Mouse (Mus musculus) heart, postnatal 14 days (tissue): Measurements from ENCODE around the gene Olfr1128. TPM values are rescaled to one million over a fixed set of nuclear protein-coding genes. Genes with fewer than 3 reads are reported as not detected.
A peak's percentile ranks its signal among the peaks of the same experiment; 100 is the strongest.
"Not testable (repeated sequence)": the region's sequence is repeated elsewhere in the genome, so short reads cannot be mapped to it uniquely, and the experiment has no call there.

Experiments
- DNase-seq, 2 experiments: peaks; one replicate each; pipeline ENCODE4 v3.0.0; 2021 to 2022
- intact Hi-C: fragments of 180-260 bp; cut with DNase I; formaldehyde crosslinking; loops from one replicate; pipeline ENCODE4 v1.15.1; 2025
- long read RNA-seq, 2 experiments: library from polyadenylated mRNA; stranded (forward); transcript quantifications; one replicate each; pipeline ENCODE4 v2.0.0; 2021
- total RNA-seq, 2 experiments: library from RNA; stranded (reverse); gene quantifications; 2 replicates each; pipeline ENCODE4 v1.2.3; 2021

Gene Olfr1128
- not detected for total RNA-seq
- long read RNA-seq, experiment 1 = 0 reads
- long read RNA-seq, experiment 2 = 0 reads

DNA sequence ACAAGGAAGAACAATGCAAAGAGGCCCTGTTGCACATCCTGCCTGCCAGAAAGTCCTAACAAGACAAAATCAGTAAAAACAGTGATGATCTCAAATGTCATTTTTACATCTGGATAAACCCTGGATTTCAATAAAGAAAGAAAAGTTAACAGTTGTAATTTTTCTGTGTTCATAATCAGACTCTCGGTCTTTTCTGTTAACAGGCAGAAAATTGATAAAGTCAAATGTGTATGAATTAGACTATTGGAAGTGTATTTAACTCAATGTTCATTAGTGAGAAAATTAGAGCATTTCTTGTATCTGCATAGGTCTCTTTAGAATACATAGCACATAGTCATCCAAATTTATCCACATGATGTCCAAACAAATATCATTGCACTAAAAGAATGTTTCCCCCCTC is at the start of gene Olfr1128:
Gene Olfr1128, minus strand, starts transcription at position 101 of the 400 bp plus-strand sequence.
- DNase-seq = no peak
- intact Hi-C loops = no loop called here

DNA sequence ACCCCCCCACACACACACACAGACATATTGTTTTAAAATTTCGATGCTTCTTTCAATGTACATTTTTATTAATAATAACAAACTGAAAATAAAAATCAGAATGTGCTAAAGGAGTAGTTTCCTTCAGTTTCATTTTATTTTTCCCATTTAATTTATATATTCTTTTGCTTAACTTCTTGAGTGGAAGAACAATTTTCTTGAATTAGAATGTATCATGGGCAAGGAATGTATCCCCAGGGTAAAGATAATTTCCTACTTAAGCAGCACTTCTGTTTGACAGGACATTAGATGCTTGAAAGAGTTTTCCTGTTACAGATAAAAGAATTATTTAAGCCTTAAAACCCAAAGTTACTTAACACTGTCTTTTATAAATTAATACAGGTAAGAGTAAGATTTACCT is 28.3 kb upstream of the Olfr1128 start, which contains the start of gene Olfr1129:
Gene Olfr1129, plus strand, starts transcription at position 301 of the 400 bp plus-strand sequence.
- DNase-seq, intact Hi-C loops: not testable (repeated sequence)

DNA sequence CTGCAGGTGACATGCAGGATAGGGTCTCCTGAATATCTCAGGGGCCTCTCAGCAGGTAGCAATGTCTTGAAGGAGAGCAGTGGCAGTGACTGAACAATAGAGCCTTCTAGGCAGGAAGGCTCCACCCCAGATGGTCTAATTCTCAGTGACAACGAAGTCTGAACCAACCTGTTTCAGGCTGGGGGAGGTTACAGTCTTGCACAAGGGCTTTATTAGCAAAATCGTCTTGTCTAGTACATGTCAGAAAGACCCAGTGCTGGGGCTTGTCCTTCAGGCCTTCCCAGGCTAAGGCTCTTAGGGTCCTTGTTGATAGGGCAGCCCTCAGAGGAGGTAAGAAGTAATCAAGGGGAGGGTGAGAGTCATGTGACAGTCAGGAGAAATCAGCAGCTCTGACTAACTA is 10.5 kb downstream of the Olfr1128 start:
- intact Hi-C loops = no loop called here
- no peak for DNase-seq

DNA sequence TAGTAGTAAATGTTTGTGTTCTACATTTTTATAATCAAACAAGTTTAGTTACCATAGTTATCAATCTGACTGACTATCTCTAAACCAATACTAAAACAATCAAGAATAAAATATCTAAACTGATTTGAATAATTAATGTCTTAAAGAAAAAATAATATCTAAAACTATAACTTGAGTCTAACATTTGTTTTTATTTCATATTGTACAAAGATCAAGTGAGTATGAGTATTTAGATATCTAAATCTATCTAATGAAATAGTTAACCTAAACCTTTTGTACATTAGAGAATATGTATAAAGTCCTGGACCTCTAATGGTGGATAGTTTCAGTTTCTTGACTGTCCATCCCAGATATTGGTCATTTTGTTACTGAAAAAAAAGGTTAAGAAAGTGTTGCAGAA is 13.8 kb downstream of the Olfr1128 start, which contains the start of gene Olfr153:
Gene Olfr153, plus strand, starts transcription at position 301 of the 400 bp plus-strand sequence.
- no peak for DNase-seq
- intact Hi-C loops = no loop called here

DNA sequence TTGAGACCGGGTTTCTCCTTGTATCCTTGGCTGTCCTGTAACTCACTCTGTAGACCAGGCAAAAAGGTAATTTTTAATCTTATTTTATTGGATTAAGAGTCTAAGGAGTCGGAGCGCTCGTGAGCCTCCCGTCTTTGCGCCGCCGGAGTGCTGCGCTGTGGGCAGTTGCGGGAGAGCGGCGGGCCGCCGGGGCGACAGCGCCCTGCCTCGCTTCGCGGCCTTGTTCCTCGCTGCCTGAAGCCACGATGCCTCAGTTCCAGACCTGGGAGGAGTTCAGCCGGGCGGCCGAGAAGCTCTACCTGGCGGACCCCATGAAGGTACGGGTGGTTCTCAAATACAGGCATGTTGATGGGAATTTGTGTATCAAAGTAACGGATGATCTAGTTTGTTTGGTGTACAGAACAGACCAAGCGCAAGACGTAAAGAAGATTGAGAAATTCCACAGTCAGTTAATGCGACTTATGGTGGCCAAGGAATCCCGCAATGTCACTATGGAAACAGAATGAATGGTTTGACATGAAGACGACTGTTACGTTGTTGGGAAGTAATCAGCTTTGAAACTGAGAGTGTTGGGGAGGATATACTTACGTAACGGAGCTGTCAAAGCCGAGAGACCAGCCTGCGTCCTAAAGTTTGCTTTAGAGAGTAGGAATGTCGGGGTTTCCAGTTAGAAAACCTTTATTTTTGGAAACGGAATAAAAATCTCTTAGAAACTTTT is 19.3 kb downstream of the Olfr1128 start:
- DNase-seq, intact Hi-C loops: not testable (repeated sequence)

DNA sequence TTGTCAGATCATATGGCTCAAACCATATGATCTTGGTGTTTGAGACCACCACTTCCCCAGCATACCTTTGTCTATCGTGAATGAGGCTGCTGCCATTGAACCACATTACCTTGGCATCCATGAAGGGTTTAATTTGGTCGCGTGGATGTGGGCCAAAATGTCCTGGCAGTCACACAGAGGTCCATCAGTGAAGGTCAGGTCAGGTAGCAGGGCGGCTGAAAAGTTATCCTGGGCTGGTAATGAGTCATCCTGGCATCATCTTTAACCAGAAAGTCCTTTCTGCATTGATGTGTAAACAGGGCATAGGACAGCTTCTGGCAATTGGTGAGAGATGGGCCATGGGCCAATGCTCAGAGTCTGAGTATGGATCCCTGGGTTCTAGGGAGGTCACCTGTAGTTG is 24.7 kb downstream of the Olfr1128 start:
- intact Hi-C loops = no loop called here
- peak; percentile 44 to 58 for DNase-seq

DNA sequence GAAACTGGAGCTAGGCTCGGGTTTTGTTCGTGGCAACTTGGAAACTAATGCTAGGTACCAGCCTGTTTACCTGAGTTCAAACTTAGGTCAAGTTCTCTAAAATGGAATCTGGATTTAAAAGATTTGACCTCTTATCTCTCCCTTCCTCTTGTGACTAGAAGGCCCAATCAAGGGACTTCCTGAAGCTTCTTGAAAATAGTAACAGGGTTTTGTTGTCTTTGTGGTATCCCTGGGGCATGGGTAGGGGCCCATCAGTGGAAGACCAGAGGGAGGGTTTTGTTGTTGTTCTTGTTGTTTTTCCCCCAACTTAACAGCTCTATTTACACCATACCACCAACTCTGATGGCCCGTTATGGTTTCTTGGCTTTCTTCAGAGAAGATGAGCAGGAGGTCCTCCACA is 28.8 kb downstream of the Olfr1128 start:
- intact Hi-C loops = no loop called here
- no peak for DNase-seq

GRCm38 (mm10) chr2:87515457-87516060 is 29.8 kb downstream of the Olfr1128 start:
- no peak for DNase-seq
- intact Hi-C loops = no loop called here

DNA sequence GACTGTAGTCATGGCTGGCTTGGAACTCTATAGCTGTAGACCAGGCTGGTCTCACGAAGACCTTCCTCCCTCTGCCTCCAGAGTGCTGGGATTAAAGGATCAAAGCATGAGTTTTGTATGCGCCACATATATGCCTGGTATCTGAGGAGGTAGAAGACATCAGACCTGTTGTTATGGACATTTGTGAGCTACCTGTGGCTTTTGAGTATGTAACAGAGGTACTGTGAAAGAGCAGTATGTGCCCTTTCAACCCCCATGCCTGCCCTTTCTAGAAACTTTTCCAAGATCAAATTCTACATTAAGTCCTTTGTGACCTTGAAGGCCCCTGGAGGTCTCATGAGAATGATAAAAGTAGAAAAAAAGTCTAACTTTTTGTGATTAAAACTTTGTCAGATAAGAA is 30.3 kb downstream of the Olfr1128 start:
- intact Hi-C loops = no loop called here
- DNase-seq = no peak

GRCm38 (mm10) chr2:87506265-87506664 is 39.1 kb downstream of the Olfr1128 start, which contains the start of gene Pramel6:
TSS of gene Pramel6 (plus strand) at chr2:87506565.
- no peak for DNase-seq
- intact Hi-C loops = no loop called here

DNA sequence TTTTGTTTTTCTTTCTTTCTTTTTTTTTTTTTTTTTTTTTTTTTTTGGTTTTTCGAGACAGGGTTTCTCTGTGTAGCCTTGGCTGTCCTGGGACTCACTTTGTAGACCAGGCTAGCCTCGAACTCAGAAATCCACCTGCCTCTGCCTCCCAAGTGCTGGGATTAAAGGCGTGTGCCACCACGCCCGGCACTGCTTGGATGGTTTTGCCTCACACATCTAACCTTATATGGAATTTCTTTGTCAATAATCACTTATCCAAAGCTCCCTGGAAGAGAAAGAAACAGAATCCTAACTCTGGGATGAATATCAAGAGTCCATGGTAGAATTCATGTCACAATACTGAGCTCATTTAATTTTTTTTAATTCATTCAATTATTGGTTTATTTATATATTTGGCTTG is 48.3 kb downstream of the Olfr1128 start, which contains the start of gene Pramel7:
Gene Pramel7, minus strand, starts transcription at position 101 of the 400 bp plus-strand sequence.
- DNase-seq, intact Hi-C loops: not testable (repeated sequence)

Other genes starting within 250 kb of the Olfr1128 start
- not detected for gene Olfr1118, start 238.0 kb downstream of the Olfr1128 start, total RNA-seq
- gene Olfr1120, start 190.7 kb downstream of the Olfr1128 start, total RNA-seq = not detected
- not detected for gene Olfr1121, start 175.6 kb downstream of the Olfr1128 start, total RNA-seq
- gene Olfr1122, start 159.7 kb downstream of the Olfr1128 start, total RNA-seq = not detected
- gene Olfr1123, start 128.9 kb downstream of the Olfr1128 start, total RNA-seq = not detected
- not detected for gene Olfr1124, start 115.3 kb downstream of the Olfr1128 start, total RNA-seq
- gene Olfr1126, start 91.6 kb downstream of the Olfr1128 start, total RNA-seq = not detected
- gene Pramel7, start 48.4 kb downstream of the Olfr1128 start, total RNA-seq = not detected
- not detected for gene Pramel6, start 39.0 kb downstream of the Olfr1128 start, total RNA-seq
- not detected for gene Olfr153, start 13.7 kb downstream of the Olfr1128 start, total RNA-seq
- gene Olfr1129, start 28.4 kb upstream of the Olfr1128 start, total RNA-seq = not detected
- gene Olfr1130, start 60.7 kb upstream of the Olfr1128 start, total RNA-seq = not detected
- gene Olfr1131, start 81.6 kb upstream of the Olfr1128 start, total RNA-seq = not detected
- gene Olfr1132, start 92.0 kb upstream of the Olfr1128 start, total RNA-seq = not detected
- not detected for gene Olfr1133, start 101.8 kb upstream of the Olfr1128 start, total RNA-seq
- gene Olfr1134, start 112.9 kb upstream of the Olfr1128 start, total RNA-seq = not detected
- gene Olfr1135, start 128.1 kb upstream of the Olfr1128 start, total RNA-seq = not detected
- gene Olfr1136, start 148.4 kb upstream of the Olfr1128 start, total RNA-seq = not detected
- gene Olfr1137, start 167.6 kb upstream of the Olfr1128 start, total RNA-seq = not detected
- gene Olfr1138, start 194.4 kb upstream of the Olfr1128 start, total RNA-seq = not detected
- gene Olfr1140, start 198.2 kb upstream of the Olfr1128 start, total RNA-seq = not detected
- gene Olfr1141, start 208.4 kb upstream of the Olfr1128 start, total RNA-seq = not detected
- gene Olfr152, start 233.9 kb upstream of the Olfr1128 start, total RNA-seq = not detected